Mouse (Mus musculus): ENCODE results near the gene Cyp4a14. TPM values are rescaled to one million over a fixed set of nuclear protein-coding genes. Genes with fewer than 3 reads are reported as not detected.

The Cyp4a14 gene
- total RNA-seq (2023), result not detected

DNA sequence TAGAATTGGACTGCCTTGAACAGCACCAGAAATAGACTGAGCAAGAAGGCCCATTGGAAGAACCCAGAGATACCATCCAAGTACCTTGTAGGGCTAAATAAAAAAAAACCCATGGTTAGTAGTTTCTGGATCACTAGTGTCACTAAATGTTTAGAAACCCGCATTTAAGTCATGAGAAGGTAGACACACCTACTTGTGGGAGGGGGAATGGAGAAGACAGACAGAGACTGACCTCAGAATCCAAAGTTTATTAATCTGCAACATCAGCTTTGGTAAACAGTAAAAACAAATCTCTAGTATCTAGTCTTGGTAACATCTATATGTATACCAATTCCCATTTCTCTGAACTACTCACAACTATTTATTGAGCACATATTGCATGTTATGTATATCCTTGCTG is at the start of gene Cyp4a14:
Cyp4a14 (minus strand) TSS at position 142 of the 400 bp plus-strand sequence.

DNA sequence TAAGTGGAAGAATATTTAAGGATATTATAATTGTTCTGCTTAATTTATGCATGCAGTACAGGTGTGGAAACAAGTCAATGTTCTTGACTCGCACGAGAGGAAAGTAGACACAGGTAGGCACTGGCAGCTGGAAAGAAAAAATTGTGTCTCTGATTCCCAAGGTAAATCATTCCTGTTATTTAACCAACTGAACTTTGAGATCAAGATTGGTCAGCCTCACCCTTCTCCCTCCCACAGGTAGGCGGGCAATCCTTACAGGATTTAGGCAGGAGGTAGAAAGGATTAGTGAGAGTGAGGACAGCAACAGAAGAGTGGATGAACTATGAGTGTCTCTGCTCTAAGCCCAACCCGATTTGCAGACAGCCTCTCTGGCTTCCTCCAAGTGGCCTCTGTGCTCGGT is 22.1 kb upstream of the Cyp4a14 start, which contains the start of gene Cyp4a10:
Cyp4a10 (plus strand) TSS at position 265 of the 400 bp plus-strand sequence.

DNA sequence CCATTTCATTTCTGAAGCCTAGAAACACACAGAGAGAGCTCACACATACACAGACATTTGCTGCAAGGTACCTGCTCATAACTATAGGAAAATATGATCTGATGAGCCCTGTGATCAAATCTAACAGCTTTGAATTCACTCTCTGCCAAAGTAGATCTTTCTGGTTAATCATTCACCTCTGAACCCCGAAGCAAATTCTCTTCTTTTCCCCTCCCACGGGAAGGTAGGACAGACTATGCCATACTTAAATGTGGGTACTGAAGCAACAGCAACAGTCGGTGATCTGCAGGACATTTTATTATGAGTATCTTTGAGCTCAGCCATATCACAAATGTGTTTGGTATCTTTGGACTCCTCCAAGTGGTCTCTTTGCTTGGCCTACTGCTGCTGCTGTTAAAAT is 43.6 kb downstream of the Cyp4a14 start, which contains the start of gene Cyp4a30b:
Cyp4a30b (plus strand) TSS at position 301 of the 400 bp plus-strand sequence.

Other genes starting within 250 kb of the Cyp4a14 start
- not detected for gene Cyp4a12a, start 197.1 kb downstream of the Cyp4a14 start, total RNA-seq (2023)
- gene Cyp4a12b, start 84.5 kb downstream of the Cyp4a14 start, total RNA-seq (2023), result not detected
- not detected for gene Cyp4a30b, start 43.5 kb downstream of the Cyp4a14 start, total RNA-seq (2023)
- not detected for gene Cyp4a10, start 22.1 kb upstream of the Cyp4a14 start, total RNA-seq (2023)
- gene Cyp4a31, start 67.5 kb upstream of the Cyp4a14 start, total RNA-seq (2023), result not detected
- gene Cyp4a32, start 104.8 kb upstream of the Cyp4a14 start, total RNA-seq (2023), result not detected
- not detected for gene Cyp4b1, start 151.6 kb upstream of the Cyp4a14 start, total RNA-seq (2023)
- gene Efcab14, start 241.6 kb upstream of the Cyp4a14 start, total RNA-seq (2023), result 10 to 100 TPM; 37.6 to 44.0 TPM